Mouse (Mus musculus): ENCODE measurements around the gene Emid1. TPM values are rescaled to one million over a fixed set of nuclear protein-coding genes. Genes with fewer than 3 reads are reported as not detected.
A peak's percentile ranks its signal among the peaks of the same experiment; 100 is the strongest.

Gene Emid1
- polyA plus RNA-seq, 1 experiment from 2014 or later: 22.4 TPM

GRCm38 (mm10) chr11:5132751-5133150 lies 19.3 kb downstream of the Emid1 start:
- Histone ChIP-seq H3K4me3 (no peak overlapping the region), H3K4me2 (replicated peaks) (no peak overlapping the region), H3K27me3 (no peaks in the 10 kb centered on the region), H3K9ac (replicated peaks) (no peak overlapping the region), H3K4me1 (peaks cover 17% of the 10 kb centered on the region), H3K36me3 (no peaks in the 10 kb centered on the region), H3K27ac (replicated peaks) (no peak overlapping the region), H3K9me3 (no peaks in the 10 kb centered on the region)
- no peak for ATAC-seq (replicated peaks)
- WGBS: 80% methylated on average over 4 of the region's 4 CpGs

DNA sequence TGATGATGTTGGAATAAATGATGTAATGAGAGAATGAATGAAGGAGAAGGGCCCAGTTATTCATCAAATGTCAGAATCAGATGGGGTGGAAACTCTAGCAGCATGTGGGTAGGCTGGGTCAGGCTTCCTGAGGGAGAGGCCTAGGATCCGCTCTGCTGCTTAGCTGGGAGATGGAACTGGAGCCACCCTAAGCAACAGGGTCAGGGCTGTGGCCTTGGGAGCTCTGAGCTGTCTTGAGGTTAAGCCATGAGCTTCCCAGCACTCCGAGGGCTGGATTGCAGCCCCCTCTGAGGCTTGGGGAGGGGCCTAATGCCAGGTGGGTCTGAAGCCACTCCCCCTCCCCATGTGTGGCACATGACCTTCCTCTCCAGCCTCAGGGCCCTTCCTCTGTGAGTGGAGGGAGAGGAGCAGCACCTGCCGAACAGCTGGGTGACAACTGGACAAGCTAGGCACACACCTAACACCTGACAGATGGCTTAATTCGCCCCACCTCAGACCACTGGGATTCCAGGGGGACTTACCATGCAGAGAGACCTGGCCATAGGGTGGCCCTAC lies 21.9 kb downstream of the Emid1 start:
- Histone ChIP-seq H3K36me3 (no peaks in the 10 kb centered on the region), H3K4me2 (replicated peaks) (no peak overlapping the region), H3K9ac (replicated peaks) (no peak overlapping the region), H3K27ac (replicated peaks) (no peak overlapping the region), H3K4me3 (no peak overlapping the region), H3K27me3 (no peaks in the 10 kb centered on the region), H3K4me1 (peaks cover 17% of the 10 kb centered on the region), H3K9me3 (no peaks in the 10 kb centered on the region)
- WGBS: 59% methylated on average over 4 of the region's 4 CpGs
- no peak for ATAC-seq (replicated peaks)

GRCm38 (mm10) chr11:5129035-5129480 lies 23.0 kb downstream of the Emid1 start:
- peaks cover 17% of the 10 kb centered on the region for H3K4me1 ChIP-seq
- no peaks in the 10 kb centered on the region for H3K27me3 ChIP-seq
- H3K27ac ChIP-seq (replicated peaks): peak overlapping the region; percentile 40; the same call in 1 of the 2 replicates
- H3K36me3 ChIP-seq: no peaks in the 10 kb centered on the region
- H3K4me2 ChIP-seq (replicated peaks): no peak overlapping the region
- no peak overlapping the region for H3K4me3 ChIP-seq
- no peaks in the 10 kb centered on the region for H3K9me3 ChIP-seq
- peak; percentile 46 for ATAC-seq (replicated peaks)
- WGBS: 6% methylated on average over 5 of the region's 5 CpGs
- no peak overlapping the region for H3K9ac ChIP-seq (replicated peaks)

- Histone ChIP-seq H3K4me1 (peaks cover 17% of the 10 kb centered on the region), H3K9ac (replicated peaks) (no peak overlapping the region), H3K4me2 (replicated peaks) (no peak overlapping the region), H3K27me3 (no peaks in the 10 kb centered on the region), H3K36me3 (no peaks in the 10 kb centered on the region), H3K9me3 (no peaks in the 10 kb centered on the region), H3K27ac (replicated peaks) (no peak overlapping the region), H3K4me3 (no peak overlapping the region)
- WGBS: 52% methylated on average over 4 of the region's 4 CpGs
- ATAC-seq (replicated peaks): no peak
These were observed 26.3 kb downstream of the Emid1 start for GRCm38 (mm10) chr11:5125713-5126112.

- Histone ChIP-seq H3K9ac (replicated peaks) (no peak overlapping the region), H3K27me3 (no peaks in the 10 kb centered on the region), H3K4me3 (no peak overlapping the region), H3K27ac (replicated peaks) (no peak overlapping the region), H3K9me3 (no peaks in the 10 kb centered on the region), H3K4me2 (replicated peaks) (no peak overlapping the region), H3K36me3 (no peaks in the 10 kb centered on the region), H3K4me1 (0 out of 2 replicates have a peak, but pooled peaks cover 4% of the 10 kb centered on the region)
- 28% methylated on average over 13 of the region's 13 CpGs for WGBS
- ATAC-seq (replicated peaks): peak; percentile 38
These were observed 37.0 kb downstream of the Emid1 start for GRCm38 (mm10) chr11:5114931-5115581.

- WGBS: 83% methylated on average over 7 of the region's 7 CpGs
- no peak overlapping the region for H3K4me2 ChIP-seq (replicated peaks)
- H3K9me3 ChIP-seq: no peaks in the 10 kb centered on the region
- H3K27me3 ChIP-seq: no peaks in the 10 kb centered on the region
- no peak for ATAC-seq (replicated peaks)
- no peak overlapping the region for H3K9ac ChIP-seq (replicated peaks)
- H3K4me3 ChIP-seq: no peak overlapping the region
- H3K27ac ChIP-seq (replicated peaks): no peak overlapping the region
- no peaks in the 10 kb centered on the region for H3K36me3 ChIP-seq
- 0 out of 2 replicates have a peak, but pooled peaks cover 4% of the 10 kb centered on the region for H3K4me1 ChIP-seq
These were observed 38.4 kb downstream of the Emid1 start for GRCm38 (mm10) chr11:5113645-5114044.

GRCm38 (mm10) chr11:5109441-5109840 lies 42.6 kb downstream of the Emid1 start:
- no peaks in the 10 kb centered on the region for H3K27me3 ChIP-seq
- no peak for ATAC-seq (replicated peaks)
- H3K9me3 ChIP-seq: no peaks in the 10 kb centered on the region
- H3K27ac ChIP-seq (replicated peaks): no peak overlapping the region
- 0 out of 2 replicates have a peak, but pooled peaks cover 4% of the 10 kb centered on the region for H3K4me1 ChIP-seq
- no peak overlapping the region for H3K9ac ChIP-seq (replicated peaks)
- H3K4me3 ChIP-seq: no peak overlapping the region
- H3K36me3 ChIP-seq: no peaks in the 10 kb centered on the region
- no peak overlapping the region for H3K4me2 ChIP-seq (replicated peaks)
- 71% methylated on average over 8 of the region's 8 CpGs for WGBS

DNA sequence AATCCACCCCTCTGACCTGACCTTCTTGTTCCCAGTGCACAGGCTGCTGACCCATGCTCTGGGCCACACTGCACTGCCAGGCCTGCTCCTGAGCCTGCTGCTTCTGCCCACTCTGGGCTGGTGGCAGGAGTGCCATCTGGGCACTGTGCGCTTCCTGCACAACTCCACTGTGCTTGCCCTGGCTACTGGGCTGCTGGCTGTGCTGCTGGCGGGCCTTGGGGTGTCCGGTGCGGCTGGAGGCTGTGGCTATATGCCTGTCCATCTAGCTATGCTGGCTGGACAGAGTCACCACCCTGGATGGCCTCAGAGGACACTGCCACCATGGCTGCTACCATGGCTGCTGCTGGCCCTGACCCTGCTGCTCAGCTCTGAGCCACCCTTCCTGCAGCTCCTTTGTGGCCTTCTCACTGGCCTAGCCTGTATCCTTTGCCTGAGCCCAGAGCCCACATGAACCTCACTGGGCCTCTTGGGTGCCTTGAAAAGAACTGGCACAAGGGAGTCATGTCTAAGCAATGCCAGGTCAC lies 48.0 kb downstream of the Emid1 start:
- no peak overlapping the region for H3K4me2 ChIP-seq (replicated peaks)
- WGBS: 99% methylated on average over 4 of the region's 4 CpGs
- no peaks in the 10 kb centered on the region for H3K27me3 ChIP-seq
- H3K27ac ChIP-seq (replicated peaks): no peak overlapping the region
- peaks cover 16% of the 10 kb centered on the region for H3K4me1 ChIP-seq
- no peaks in the 10 kb centered on the region for H3K9me3 ChIP-seq
- no peak overlapping the region for H3K9ac ChIP-seq (replicated peaks)
- H3K4me3 ChIP-seq: no peak overlapping the region
- no peak for ATAC-seq (replicated peaks)
- 0 out of 2 replicates have a peak, but pooled peaks cover 3% of the 10 kb centered on the region for H3K36me3 ChIP-seq

DNA sequence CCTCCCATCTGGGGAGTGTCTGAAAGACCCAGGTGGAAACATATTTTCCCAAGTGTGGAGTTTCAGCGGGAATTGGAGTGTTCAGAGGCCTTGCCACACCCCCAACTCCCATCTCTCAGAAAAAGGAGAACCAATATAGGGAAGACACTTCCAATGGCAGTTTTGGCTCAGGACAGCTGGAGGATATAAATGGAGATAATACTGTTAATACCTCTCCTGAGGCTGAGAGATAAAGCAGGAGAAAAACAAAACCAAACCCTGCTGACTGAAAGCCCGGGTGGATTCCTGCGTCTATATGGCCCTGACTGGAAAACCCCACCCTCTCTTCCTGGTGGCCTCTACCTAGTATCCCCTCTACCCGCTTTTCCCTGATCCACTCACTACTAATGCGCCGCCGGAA lies 49.7 kb downstream of the Emid1 start:
- H3K36me3 ChIP-seq: 0 out of 2 replicates have a peak, but pooled peaks cover 3% of the 10 kb centered on the region
- H3K9ac ChIP-seq (replicated peaks): no peak overlapping the region
- H3K4me2 ChIP-seq (replicated peaks): no peak overlapping the region
- WGBS: 91% methylated on average over 7 of the region's 7 CpGs
- H3K4me3 ChIP-seq: no peak overlapping the region
- no peak overlapping the region for H3K27ac ChIP-seq (replicated peaks)
- H3K27me3 ChIP-seq: no peaks in the 10 kb centered on the region
- ATAC-seq (replicated peaks): no peak
- H3K4me1 ChIP-seq: peaks cover 19% of the 10 kb centered on the region
- no peaks in the 10 kb centered on the region for H3K9me3 ChIP-seq

DNA sequence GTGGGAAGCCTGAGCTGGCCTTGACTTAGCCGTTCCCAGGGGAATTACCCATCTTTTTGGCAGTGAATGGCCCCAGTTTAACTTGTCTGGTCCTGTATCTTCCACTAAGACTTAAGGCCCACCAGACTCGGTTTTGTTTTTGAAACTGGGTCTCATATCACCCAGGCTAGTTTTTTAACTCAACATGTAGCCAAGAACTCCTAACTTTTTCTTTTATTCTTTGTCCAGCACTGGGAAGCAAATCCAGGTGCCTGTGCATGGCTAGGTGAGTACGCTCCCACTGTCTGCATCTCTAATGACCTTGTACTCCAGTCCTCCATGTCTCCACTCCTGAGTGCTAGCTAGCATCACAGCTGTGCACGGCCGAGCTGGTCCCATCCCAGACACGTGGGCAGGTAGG lies 50.4 kb downstream of the Emid1 start:
- Histone ChIP-seq H3K9me3 (no peaks in the 10 kb centered on the region), H3K36me3 (0 out of 2 replicates have a peak, but pooled peaks cover 3% of the 10 kb centered on the region), H3K9ac (replicated peaks) (no peak overlapping the region), H3K4me1 (peaks cover 27% of the 10 kb centered on the region), H3K4me3 (no peak overlapping the region), H3K27me3 (no peaks in the 10 kb centered on the region), H3K27ac (replicated peaks) (no peak overlapping the region), H3K4me2 (replicated peaks) (no peak overlapping the region)
- WGBS: 87% methylated on average over 6 of the region's 6 CpGs
- no peak for ATAC-seq (replicated peaks)

DNA sequence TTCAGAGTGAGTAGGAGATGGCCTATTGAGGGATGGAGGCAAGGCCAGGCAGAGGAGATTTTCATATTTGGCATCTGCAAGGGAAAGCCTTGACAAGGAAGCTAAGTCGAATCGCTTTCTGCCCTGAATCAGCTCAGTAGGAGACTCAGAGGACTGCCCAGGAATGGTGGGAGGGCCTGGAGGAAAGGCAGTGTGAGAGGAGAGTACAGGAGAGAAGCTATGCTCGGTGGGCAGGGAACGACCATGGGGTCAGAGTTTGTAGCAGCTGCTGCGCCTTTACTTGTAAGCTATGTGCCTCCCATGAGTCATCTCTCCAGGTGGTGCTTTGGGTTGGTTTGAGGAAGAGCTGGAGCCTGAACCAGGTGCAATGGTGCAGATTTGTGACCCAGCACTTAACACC lies 51.3 kb downstream of the Emid1 start:
- no peak for ATAC-seq (replicated peaks)
- Histone ChIP-seq H3K4me2 (replicated peaks) (peak overlapping the region; percentile 93), H3K4me1 (peaks cover 35% of the 10 kb centered on the region), H3K9me3 (no peaks in the 10 kb centered on the region), H3K9ac (replicated peaks) (no peak overlapping the region; the same call in 1 of the 2 replicates), H3K27ac (replicated peaks) (peak overlapping the region; percentile 17; the same call in 1 of the 2 replicates), H3K4me3 (peak overlapping the region; percentile 73), H3K36me3 (0 out of 2 replicates have a peak, but pooled peaks cover 3% of the 10 kb centered on the region), H3K27me3 (no peaks in the 10 kb centered on the region)
- 60% methylated on average over 5 of the region's 5 CpGs for whole genome bisulfite sequencing

DNA sequence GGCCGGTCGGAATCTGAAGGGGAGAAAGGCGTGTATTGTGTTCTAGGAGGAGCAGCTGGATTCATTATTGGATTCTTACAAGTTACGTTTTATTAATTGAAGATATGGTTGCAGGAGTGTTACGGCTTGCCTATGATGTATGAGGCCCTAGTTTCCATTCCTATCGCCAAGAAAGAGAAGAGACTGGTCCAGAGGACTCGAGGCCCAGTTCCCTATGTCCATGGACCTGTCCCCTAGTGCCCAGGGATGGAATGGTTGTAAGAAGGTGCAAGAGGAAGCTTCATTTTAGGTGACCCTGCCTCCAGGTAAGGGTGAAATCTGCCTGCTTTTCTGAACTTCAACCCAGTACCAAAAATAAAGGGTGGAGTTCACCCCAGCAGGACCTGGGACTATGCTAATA lies 51.8 kb downstream of the Emid1 start:
- 5% methylated on average over 7 of the region's 7 CpGs for WGBS
- H3K4me2 ChIP-seq (replicated peaks): peak overlapping the region; percentile 93

More for the DNA sequence above, 51.8 kb downstream of the Emid1 start:
- Histone ChIP-seq H3K4me3 (peak overlapping the region; percentile 73), H3K27ac (replicated peaks) (peak overlapping the region; percentile 99), H3K36me3 (0 out of 2 replicates have a peak, but pooled peaks cover 3% of the 10 kb centered on the region), H3K4me1 (peaks cover 40% of the 10 kb centered on the region), H3K9ac (replicated peaks) (peak overlapping the region; percentile 88), H3K27me3 (no peaks in the 10 kb centered on the region), H3K9me3 (no peaks in the 10 kb centered on the region)
- peak; percentile 11; the same call in 1 of the 2 replicates for ATAC-seq (replicated peaks)

Measured in forebrain, embryonic 15.5 days (tissue).